Mouse (Mus musculus) midbrain, embryonic 15.5 days (tissue): ENCODE measurements around the gene Itpk1. TPM values are rescaled to one million over a fixed set of nuclear protein-coding genes. Genes with fewer than 3 reads are reported as not detected.
A peak's percentile ranks its signal among the peaks of the same experiment; 100 is the strongest.

ENCODE experiments used
- ATAC-seq: fragments of 200-750 bp; cut with Nextera tagmentation; replicated peaks from 2 replicates; pipeline ENCODE4 v1.8.0; 2017; ENCODE audit warnings: moderate TSS enrichment
- H3K27ac ChIP-seq: fragments of 300-500 bp; sonication (generic); 2 replicates; pipeline ENCODE4 v1.5.1; 2015; ENCODE audit warnings: mild to moderate bottlenecking, inconsistent platforms
- H3K27me3 ChIP-seq: fragments of 300-500 bp; sonication (generic); replicated peaks from 2 replicates; pipeline ENCODE4 v1.6.1; 2015; ENCODE audit warnings: inconsistent platforms
- H3K36me3 ChIP-seq: fragments of 300-500 bp; sonication (generic); replicated peaks from 2 replicates; pipeline ENCODE4 v1.6.1; 2015; ENCODE audit warnings: inconsistent platforms
- H3K4me1 ChIP-seq: fragments of 300-500 bp; sonication (generic); 2 replicates; pipeline ENCODE4 v1.6.1; 2015; ENCODE audit warnings: inconsistent platforms
- H3K4me2 ChIP-seq: fragments of 300-500 bp; sonication (generic); 2 replicates; pipeline ENCODE4 v1.6.1; 2015; ENCODE audit warnings: inconsistent platforms, mild to moderate bottlenecking, moderate library complexity
- H3K4me3 ChIP-seq: fragments of 300-500 bp; sonication (generic); 2 replicates; pipeline ENCODE4 v1.5.1; 2015; ENCODE audit warnings: mild to moderate bottlenecking, inconsistent platforms
- H3K9ac ChIP-seq: fragments of 300-500 bp; sonication (generic); 2 replicates; pipeline ENCODE4 v1.6.1; 2015; ENCODE audit warnings: mild to moderate bottlenecking, inconsistent platforms
- H3K9me3 ChIP-seq: fragments of 300-500 bp; sonication (generic); 2 replicates; pipeline ENCODE4 v1.6.1; 2016; ENCODE audit warnings: inconsistent platforms
- WGBS: fragments of 180-500 bp; shearing (Covaris S2); methylation state at CpG from one replicate; pipeline ENCODE4 v1.1.7; 2015; ENCODE audit warnings: mixed read lengths; 5-methylcytosine and 5-hydroxymethylcytosine counted together
- polyA plus RNA-seq: library from polyadenylated mRNA; unstranded; fragments of >200 nt; fragmentation: Nextera tagmentation; extraction: Ambion mirVana; gene quantifications from 2 replicates; pipeline ENCODE4 v1.2.1, GENCODE M21; 2015

The Itpk1 gene
- polyA plus RNA-seq, 1 experiment from 2014 or later, result 34.1 TPM

GRCm38 (mm10) chr12:102626841-102627240 is 77.9 kb downstream of the Itpk1 start:
- WGBS, result 53% methylated on average over 7 of the region's 7 CpGs
- H3K9me3 ChIP-seq, result no peaks in the 10 kb centered on the region
- no peak overlapping the region for H3K4me2 ChIP-seq
- H3K27me3 ChIP-seq, result no peaks in the 10 kb centered on the region
- peaks cover 5% of the 10 kb centered on the region; the same call in 1 of the 2 replicates for H3K4me1 ChIP-seq
- ATAC-seq, result no peak
- no peak overlapping the region for H3K4me3 ChIP-seq
- H3K9ac ChIP-seq, result no peak overlapping the region
- H3K27ac ChIP-seq, result no peak overlapping the region
- H3K36me3 ChIP-seq, result no peaks in the 10 kb centered on the region

- Histone ChIP-seq H3K9ac (no peak overlapping the region), H3K27ac (no peak overlapping the region), H3K27me3 (no peaks in the 10 kb centered on the region), H3K4me2 (no peak overlapping the region), H3K9me3 (no peaks in the 10 kb centered on the region), H3K36me3 (no peaks in the 10 kb centered on the region), H3K4me3 (no peak overlapping the region), H3K4me1 (no peaks in the 10 kb centered on the region)
- no peak for ATAC-seq
- 87% methylated on average over 6 of the region's 6 CpGs for WGBS
Observed at GRCm38 (mm10) chr12:102625717-102626116, 79.0 kb downstream of the Itpk1 start.

GRCm38 (mm10) chr12:102625118-102625517 is 79.6 kb downstream of the Itpk1 start:
- Histone ChIP-seq H3K9me3 (no peaks in the 10 kb centered on the region), H3K9ac (no peak overlapping the region), H3K27me3 (no peaks in the 10 kb centered on the region), H3K4me3 (no peak overlapping the region), H3K4me2 (no peak overlapping the region), H3K27ac (no peak overlapping the region), H3K36me3 (no peaks in the 10 kb centered on the region), H3K4me1 (no peaks in the 10 kb centered on the region)
- ATAC-seq, result no peak
- 86% methylated on average over 5 of the region's 5 CpGs for WGBS

GRCm38 (mm10) chr12:102623827-102624226 is 80.9 kb downstream of the Itpk1 start:
- Histone ChIP-seq H3K4me2 (no peak overlapping the region), H3K36me3 (no peaks in the 10 kb centered on the region), H3K9ac (no peak overlapping the region), H3K27me3 (no peaks in the 10 kb centered on the region), H3K4me1 (no peaks in the 10 kb centered on the region), H3K9me3 (no peaks in the 10 kb centered on the region), H3K4me3 (no peak overlapping the region), H3K27ac (no peak overlapping the region)
- ATAC-seq, result no peak
- 79% methylated on average over 9 of the region's 9 CpGs for whole genome bisulfite sequencing

GRCm38 (mm10) chr12:102622302-102622842 is 82.4 kb downstream of the Itpk1 start:
- peaks cover 5% of the 10 kb centered on the region; the same call in 1 of the 2 replicates for H3K4me1 ChIP-seq
- no peaks in the 10 kb centered on the region for H3K36me3 ChIP-seq
- no peak for ATAC-seq
- no peaks in the 10 kb centered on the region for H3K9me3 ChIP-seq
- H3K27ac ChIP-seq, result no peak overlapping the region
- WGBS, result 76% methylated on average over 12 of the region's 12 CpGs
- H3K9ac ChIP-seq, result no peak overlapping the region
- H3K4me2 ChIP-seq, result no peak overlapping the region
- H3K4me3 ChIP-seq, result no peak overlapping the region
- no peaks in the 10 kb centered on the region for H3K27me3 ChIP-seq

- ATAC-seq, result no peak
- H3K4me3 ChIP-seq, result no peak overlapping the region
- no peaks in the 10 kb centered on the region for H3K36me3 ChIP-seq
- H3K27ac ChIP-seq, result no peak overlapping the region
- WGBS, result 98% methylated on average over 4 of the region's 4 CpGs
- H3K27me3 ChIP-seq, result no peaks in the 10 kb centered on the region
- H3K4me2 ChIP-seq, result no peak overlapping the region
- H3K9me3 ChIP-seq, result no peaks in the 10 kb centered on the region
- H3K4me1 ChIP-seq, result peaks cover 5% of the 10 kb centered on the region; the same call in 1 of the 2 replicates
- H3K9ac ChIP-seq, result no peak overlapping the region
Observed at GRCm38 (mm10) chr12:102621811-102622210, 82.9 kb downstream of the Itpk1 start.

- H3K4me2 ChIP-seq, result no peak overlapping the region
- 96% methylated on average over 4 of the region's 4 CpGs for WGBS
- H3K4me1 ChIP-seq, result peaks cover 5% of the 10 kb centered on the region; the same call in 1 of the 2 replicates
- H3K4me3 ChIP-seq, result no peak overlapping the region
- no peaks in the 10 kb centered on the region for H3K27me3 ChIP-seq
- H3K36me3 ChIP-seq, result no peaks in the 10 kb centered on the region
- no peak for ATAC-seq
- H3K27ac ChIP-seq, result no peak overlapping the region
- H3K9me3 ChIP-seq, result no peaks in the 10 kb centered on the region
- H3K9ac ChIP-seq, result no peak overlapping the region
Observed at GRCm38 (mm10) chr12:102621205-102621604, 83.5 kb downstream of the Itpk1 start.

- H3K36me3 ChIP-seq, result no peaks in the 10 kb centered on the region
- no peak overlapping the region for H3K9ac ChIP-seq
- H3K27me3 ChIP-seq, result no peaks in the 10 kb centered on the region
- 36% methylated on average over 7 of the region's 7 CpGs for WGBS
- no peak overlapping the region for H3K4me2 ChIP-seq
- no peaks in the 10 kb centered on the region for H3K9me3 ChIP-seq
- H3K4me3 ChIP-seq, result no peak overlapping the region
- peaks cover 5% of the 10 kb centered on the region; the same call in 1 of the 2 replicates for H3K4me1 ChIP-seq
- ATAC-seq, result no peak
- H3K27ac ChIP-seq, result no peak overlapping the region
Observed at GRCm38 (mm10) chr12:102619908-102620307, 84.8 kb downstream of the Itpk1 start.

- Histone ChIP-seq H3K4me1 (peaks cover 5% of the 10 kb centered on the region; the same call in 1 of the 2 replicates), H3K27me3 (no peaks in the 10 kb centered on the region), H3K27ac (no peak overlapping the region), H3K9me3 (no peaks in the 10 kb centered on the region), H3K4me3 (no peak overlapping the region), H3K9ac (no peak overlapping the region), H3K36me3 (no peaks in the 10 kb centered on the region), H3K4me2 (no peak overlapping the region)
- 70% methylated on average over 9 of the region's 9 CpGs for WGBS
- no peak for ATAC-seq
Observed at GRCm38 (mm10) chr12:102618085-102618484, 86.6 kb downstream of the Itpk1 start.

- Histone ChIP-seq H3K4me2 (no peak overlapping the region), H3K9me3 (no peaks in the 10 kb centered on the region), H3K9ac (no peak overlapping the region), H3K27me3 (no peaks in the 10 kb centered on the region), H3K27ac (no peak overlapping the region), H3K36me3 (no peaks in the 10 kb centered on the region), H3K4me1 (peaks cover 5% of the 10 kb centered on the region; the same call in 1 of the 2 replicates), H3K4me3 (no peak overlapping the region)
- no peak for ATAC-seq
- WGBS, result 72% methylated on average over 7 of the region's 7 CpGs
Observed at GRCm38 (mm10) chr12:102616843-102617519, 87.7 kb downstream of the Itpk1 start.

GRCm38 (mm10) chr12:102616201-102616600 is 88.5 kb downstream of the Itpk1 start:
- no peak for ATAC-seq
- no peak overlapping the region for H3K4me3 ChIP-seq
- WGBS, result 72% methylated on average over 4 of the region's 4 CpGs
- no peak overlapping the region for H3K9ac ChIP-seq
- no peaks in the 10 kb centered on the region for H3K36me3 ChIP-seq
- no peak overlapping the region for H3K27ac ChIP-seq
- no peaks in the 10 kb centered on the region for H3K27me3 ChIP-seq
- H3K4me2 ChIP-seq, result no peak overlapping the region
- peaks cover 5% of the 10 kb centered on the region; the same call in 1 of the 2 replicates for H3K4me1 ChIP-seq
- no peaks in the 10 kb centered on the region for H3K9me3 ChIP-seq

GRCm38 (mm10) chr12:102613411-102613810 is 91.3 kb downstream of the Itpk1 start:
- Histone ChIP-seq H3K27ac (no peak overlapping the region), H3K4me1 (peaks cover 5% of the 10 kb centered on the region; the same call in 1 of the 2 replicates), H3K27me3 (no peaks in the 10 kb centered on the region), H3K9ac (no peak overlapping the region), H3K4me2 (no peak overlapping the region), H3K36me3 (no peaks in the 10 kb centered on the region), H3K9me3 (no peaks in the 10 kb centered on the region), H3K4me3 (no peak overlapping the region)
- no peak for ATAC-seq
- WGBS, result 87% methylated on average over 4 of the region's 4 CpGs

GRCm38 (mm10) chr12:102612431-102612830 is 92.3 kb downstream of the Itpk1 start:
- Histone ChIP-seq H3K4me3 (no peak overlapping the region), H3K4me1 (no peaks in the 10 kb centered on the region), H3K9ac (no peak overlapping the region), H3K36me3 (no peaks in the 10 kb centered on the region), H3K4me2 (no peak overlapping the region), H3K27me3 (no peaks in the 10 kb centered on the region), H3K9me3 (no peaks in the 10 kb centered on the region), H3K27ac (no peak overlapping the region)
- peak; percentile 29 for ATAC-seq
- WGBS, result 100% methylated on average over 1 of the region's 1 CpGs
